Mouse (Mus musculus): ENCODE results near the gene Plscr2.

GRCm38 (mm10) chr9:92249447-92249852 is 26.0 kb upstream of the Plscr2 start, which contains the start of gene Plscr1:
- TF ChIP-seq POLR2A (IDR thresholded peaks at IDR 0.05; ENCODE audit: control insufficient read depth, extremely low read depth, insufficient read depth, low read length, poor library complexity), result no peak
- TF ChIP-seq CTCF (IDR thresholded peaks at IDR 0.05; ENCODE audit: borderline replicate concordance, control insufficient read depth, extremely low read depth, insufficient read depth, low read length, poor library complexity), result no peak

All from thymus, adult 2 months (tissue).